Mouse (Mus musculus): Measurements from ENCODE around the gene Kpna7.
A peak's percentile ranks its signal among the peaks of the same experiment; 100 is the strongest.
"Not testable (repeated sequence)": the region's sequence is repeated elsewhere in the genome, so short reads cannot be mapped to it uniquely, and the experiment has no call there.

Kpna7 gene

DNA sequence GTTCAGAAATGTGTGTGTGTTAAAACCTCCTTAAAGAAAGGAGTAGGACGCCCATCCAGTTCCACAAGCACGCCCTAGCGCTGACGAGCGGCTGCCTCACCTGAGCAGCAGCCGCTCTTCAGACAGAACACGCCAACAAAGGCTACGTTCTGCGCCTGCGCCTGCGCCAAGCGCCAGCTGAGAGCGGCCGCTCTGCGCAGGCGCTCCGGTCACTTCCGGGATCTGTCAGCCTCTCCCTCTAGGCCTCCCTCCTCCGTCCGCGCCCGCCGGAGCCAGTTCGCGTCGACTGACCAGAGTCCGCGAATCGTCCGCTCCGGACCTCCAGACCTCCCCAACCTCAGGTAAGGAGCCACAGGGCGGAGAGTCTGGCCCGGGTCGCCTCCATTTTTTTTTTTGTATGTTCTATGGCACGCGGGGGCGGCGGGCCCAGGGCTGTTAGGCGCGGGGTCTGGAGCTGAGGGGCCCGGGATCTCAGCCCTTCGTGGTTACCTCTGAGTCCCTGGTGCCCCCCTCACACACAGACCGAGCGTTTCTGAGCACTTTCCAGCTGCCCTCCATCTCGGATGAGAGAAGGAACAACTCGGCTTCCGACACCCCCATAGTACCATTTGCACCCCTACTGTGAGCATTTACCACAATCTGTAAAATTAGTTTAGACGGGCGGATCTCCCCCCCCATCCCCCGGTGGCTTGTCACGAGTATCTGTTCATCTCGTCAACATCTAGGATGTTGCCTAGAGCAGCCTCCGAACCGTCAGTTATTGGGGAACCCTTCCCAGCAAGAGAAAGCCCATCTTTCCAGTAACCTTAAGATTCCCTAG lies at the start of gene Kpna7, which contains the start of gene Arpc1a:
Gene Kpna7 (minus strand): TSS at position 399 of the 820 bp plus-strand sequence.
Gene Arpc1a (plus strand): TSS at position 199 of the 820 bp plus-strand sequence.
- peak; percentile 96 for DNase-seq

DNA sequence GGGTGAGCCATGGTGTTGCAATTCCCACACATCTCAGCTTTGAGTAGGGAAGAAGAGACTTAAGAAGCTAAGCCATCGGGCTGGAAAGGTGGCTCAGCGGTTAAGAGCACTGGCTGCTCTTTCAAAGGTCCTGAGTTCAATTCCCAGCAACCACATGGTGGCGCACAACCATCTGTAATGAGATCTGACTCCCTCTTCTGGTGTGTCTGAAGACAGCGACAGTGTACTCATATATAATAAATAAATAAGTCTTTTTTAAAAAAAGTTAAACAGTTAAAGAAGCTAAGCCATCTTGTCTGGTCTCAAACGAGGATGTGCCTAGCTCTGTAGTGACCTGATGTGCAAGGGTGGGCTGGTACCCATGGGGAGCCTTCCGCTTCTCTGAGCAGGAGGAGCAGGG lies 49.4 kb upstream of the Kpna7 start:
- DNase-seq = not testable (repeated sequence)

- DNase-seq = no peak
Observed at GRCm38 (mm10) chr5:145130995-145131394, 47.2 kb upstream of the Kpna7 start.

DNA sequence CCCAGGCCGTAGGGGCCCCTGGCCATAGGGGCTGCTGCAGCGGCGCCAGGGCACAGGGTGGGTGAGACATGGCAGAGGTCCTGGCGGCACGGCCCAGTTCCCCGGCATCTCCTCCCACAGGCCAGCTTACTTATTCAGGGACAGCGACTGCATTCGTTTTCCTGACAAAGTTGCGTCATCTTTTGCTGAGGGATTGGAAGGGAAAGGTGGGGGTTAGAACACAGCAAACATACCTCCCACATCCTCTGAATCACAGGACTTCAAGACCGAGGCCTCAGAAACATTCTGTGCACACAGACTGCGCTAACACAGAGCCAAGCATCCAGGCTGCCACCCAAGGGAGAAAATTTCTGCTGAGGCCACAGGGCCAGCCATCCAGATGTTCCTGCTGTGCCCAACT lies 46.4 kb upstream of the Kpna7 start:
- no peak for DNase-seq

DNA sequence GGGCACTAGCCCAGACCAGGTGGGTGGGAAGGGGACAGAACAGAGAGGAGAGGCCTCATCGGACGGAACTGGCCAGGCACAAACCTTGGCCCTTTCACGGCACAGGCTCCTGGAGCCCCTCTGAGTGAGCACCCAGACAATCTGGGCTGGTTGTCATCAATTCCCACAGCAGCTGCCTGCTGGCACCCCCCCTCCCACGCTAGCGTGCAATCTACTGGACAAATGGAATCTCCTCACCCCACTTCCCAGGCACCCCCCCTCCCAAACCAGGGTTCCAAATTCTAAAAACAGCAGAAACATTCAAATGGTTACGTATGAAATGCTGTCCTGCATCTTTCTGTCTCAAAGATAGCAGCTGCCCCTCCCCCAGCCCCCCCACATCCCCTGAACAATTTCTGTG lies 45.9 kb upstream of the Kpna7 start:
- DNase-seq = not testable (repeated sequence)

GRCm38 (mm10) chr5:145129124-145129523 lies 45.3 kb upstream of the Kpna7 start:
- no peak for DNase-seq

DNA sequence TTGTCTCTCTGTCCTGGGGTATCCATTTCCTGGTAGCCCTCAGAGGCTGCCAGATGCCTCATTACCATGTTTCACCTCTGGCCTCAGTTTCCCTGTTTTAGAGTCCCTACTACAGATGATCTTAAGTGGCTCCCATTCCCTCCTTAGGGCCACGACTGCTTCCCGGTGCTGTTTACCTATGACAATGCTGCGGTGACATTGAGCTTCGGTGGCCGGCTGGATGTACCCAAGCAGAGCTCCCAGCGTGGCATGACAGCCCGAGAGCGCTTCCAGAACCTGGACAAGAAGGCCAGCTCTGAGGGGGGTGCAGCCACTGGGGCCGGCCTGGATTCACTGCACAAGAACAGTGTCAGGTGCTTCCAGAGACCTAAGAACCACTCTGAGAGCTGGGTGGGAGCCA lies 42.8 kb upstream of the Kpna7 start:
- DNase-seq = no peak

GRCm38 (mm10) chr5:145123396-145123795 lies 39.6 kb upstream of the Kpna7 start:
- DNase-seq = no peak

GRCm38 (mm10) chr5:145120921-145121320 lies 37.1 kb upstream of the Kpna7 start:
- no peak for DNase-seq

GRCm38 (mm10) chr5:145119385-145119784 lies 35.6 kb upstream of the Kpna7 start:
- DNase-seq = no peak

DNA sequence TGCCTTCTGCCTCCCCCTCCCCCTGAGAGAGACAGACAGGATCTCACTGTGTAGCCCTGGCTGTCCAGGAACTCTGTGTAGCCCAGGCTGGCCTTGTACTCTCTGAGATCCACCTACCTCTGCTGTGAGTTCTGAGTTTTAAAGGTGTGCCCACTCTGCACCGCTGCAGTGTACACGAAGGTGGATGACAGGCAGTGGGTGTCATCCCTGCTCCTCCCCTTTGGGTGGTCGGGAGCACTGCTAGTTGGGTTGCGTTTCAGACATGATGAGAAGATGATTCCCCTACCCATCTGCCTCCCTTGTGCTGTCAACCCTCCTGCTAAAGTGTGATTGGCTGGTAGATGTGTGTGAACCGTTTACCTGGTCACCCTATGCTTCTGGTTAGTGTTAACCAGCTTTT lies 34.6 kb upstream of the Kpna7 start:
- no peak for DNase-seq

GRCm38 (mm10) chr5:145118005-145118404 lies 34.2 kb upstream of the Kpna7 start:
- DNase-seq = no peak

DNA sequence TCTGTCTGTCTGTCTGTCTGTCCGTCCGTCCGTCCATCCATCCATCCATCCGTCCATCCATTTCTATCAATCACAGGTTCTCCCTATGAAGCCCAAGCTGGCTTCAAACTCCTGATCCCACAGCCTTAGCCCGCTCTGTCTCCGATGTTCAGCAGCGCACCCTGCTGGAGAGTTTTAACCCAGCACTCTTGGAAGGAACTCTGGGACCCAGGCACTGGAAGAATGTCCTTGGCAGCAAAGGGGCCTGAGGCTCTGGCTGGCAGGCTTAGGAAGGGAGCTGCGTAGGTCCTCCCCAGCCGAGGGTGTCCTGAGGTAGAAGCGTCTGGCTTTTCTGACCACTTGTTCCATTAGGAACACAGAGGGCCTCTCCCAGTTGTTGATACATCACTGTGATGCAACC lies 33.1 kb upstream of the Kpna7 start:
- DNase-seq = peak; percentile 64

- DNase-seq = no peak
Observed at GRCm38 (mm10) chr5:145116316-145116715, 32.5 kb upstream of the Kpna7 start.

DNA sequence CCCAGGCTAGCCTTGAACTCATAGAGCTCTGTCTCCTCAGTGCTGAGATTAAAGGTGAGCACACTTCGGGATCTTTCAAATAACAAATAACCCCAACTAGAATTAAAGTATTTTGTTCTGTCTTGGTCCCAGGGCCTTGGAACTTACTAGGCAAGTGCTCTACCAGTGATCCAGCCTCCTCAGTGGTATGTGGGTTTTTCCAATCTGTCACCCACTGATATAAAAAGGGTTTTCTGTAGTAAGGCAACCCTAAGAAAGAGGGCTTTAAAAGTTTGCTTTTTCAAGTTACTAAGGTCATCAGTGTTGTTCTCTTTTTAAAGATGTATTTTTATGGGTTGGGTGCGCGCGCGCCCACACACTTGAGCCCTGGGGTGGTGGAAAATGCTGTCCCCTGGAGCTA lies 31.9 kb upstream of the Kpna7 start:
- DNase-seq = no peak

GRCm38 (mm10) chr5:145114606-145115473 lies 31.0 kb upstream of the Kpna7 start:
- peak; percentile 33 for DNase-seq

DNA sequence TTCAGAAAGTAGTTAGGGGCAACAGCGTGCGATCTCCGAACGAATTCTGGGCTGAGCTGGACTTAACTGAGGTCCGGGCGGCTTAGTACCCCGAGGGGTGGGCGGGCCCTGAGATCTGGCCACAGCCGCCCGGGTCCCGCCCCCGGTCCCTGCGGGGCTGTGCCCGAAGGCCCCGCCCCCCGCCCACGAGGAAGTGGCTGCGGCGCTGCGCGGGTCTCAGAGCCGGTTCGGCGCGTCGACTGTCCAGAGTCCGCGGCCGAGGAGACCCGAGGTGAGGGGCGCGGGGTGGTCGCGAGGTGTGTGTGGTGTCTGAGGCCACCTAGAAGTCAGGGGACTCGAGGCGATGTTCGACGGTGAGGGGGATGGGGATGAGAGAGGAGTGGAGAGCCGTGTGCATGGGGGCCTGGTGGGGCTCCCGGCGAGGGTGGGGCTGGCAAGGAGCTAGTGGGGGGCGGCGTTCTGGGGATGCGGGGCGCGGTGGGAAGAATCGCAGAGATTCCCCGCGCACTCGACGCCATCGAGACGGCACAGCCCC lies 30.3 kb upstream of the Kpna7 start, which contains the start of gene Arpc1b:
Gene Arpc1b (plus strand): TSS at position 145 of the 535 bp plus-strand sequence.
- DNase-seq = peak; percentile 75

DNA sequence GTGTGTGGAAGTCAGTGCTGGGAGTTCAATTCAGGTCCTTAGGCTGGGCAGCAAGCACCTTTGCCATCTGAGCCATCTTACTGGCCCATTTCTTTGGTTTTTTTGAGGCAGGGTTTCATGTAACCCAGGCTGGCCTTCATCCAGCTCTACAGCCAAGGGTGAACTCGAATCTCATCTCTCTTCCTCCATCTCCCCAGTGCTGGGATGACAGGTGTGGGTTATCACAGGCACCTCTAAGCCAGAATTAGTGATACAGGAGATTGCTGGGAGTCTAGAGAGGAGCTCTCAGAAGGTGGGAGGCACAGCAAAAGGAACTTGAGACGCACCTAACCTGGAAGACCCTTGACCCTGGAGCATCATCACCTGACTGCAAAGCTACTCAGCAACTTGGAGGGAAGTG lies 29.6 kb upstream of the Kpna7 start:
- DNase-seq = no peak

GRCm38 (mm10) chr5:145112566-145112965 lies 28.7 kb upstream of the Kpna7 start:
- no peak for DNase-seq

- DNase-seq = no peak
Observed at GRCm38 (mm10) chr5:145110401-145110800, 26.6 kb upstream of the Kpna7 start.

DNA sequence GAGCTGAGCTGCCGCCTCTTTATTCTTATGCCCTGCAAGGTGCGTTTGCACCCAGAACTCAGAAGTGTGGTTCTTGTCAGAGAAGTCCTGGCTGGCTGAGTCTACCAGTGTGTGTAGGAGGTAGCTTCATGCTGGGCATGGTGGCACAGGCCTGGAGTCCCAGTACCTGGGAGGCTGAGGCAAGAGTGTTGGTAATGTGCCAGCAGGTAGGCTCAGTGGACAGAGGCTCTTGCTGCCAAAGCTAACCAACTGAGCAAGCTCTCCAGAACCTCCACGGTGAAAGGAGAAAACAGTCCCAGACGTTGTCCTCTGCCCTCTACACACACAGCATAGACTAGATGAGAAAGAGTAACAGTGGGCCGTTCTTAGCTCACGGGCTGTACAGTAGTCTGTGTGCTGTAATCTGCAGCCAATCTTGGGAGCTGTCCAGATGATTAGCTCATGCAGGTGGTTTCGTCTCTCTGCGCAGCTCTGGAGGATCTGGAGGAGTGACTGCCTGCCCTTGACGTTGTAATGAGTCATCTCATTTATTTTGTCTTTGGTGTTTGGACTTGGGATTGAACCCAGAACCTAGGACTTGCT lies 22.0 kb upstream of the Kpna7 start:
- no peak for DNase-seq

- DNase-seq = no peak
Observed at GRCm38 (mm10) chr5:145104328-145104727, 20.5 kb upstream of the Kpna7 start.

GRCm38 (mm10) chr5:145102706-145103105 lies 18.9 kb upstream of the Kpna7 start:
- no peak for DNase-seq

All from retina, postnatal 1 day (tissue).